Mouse (Mus musculus) spleen, postnatal 36 days (tissue): ENCODE measurements at regions not wholly inside any gene's neighbourhood (a gene's known extent, or its start where the extent isn't known, plus 50 kb on each side); places are given as distances from the start of the nearest gene placed in this dataset.
"Not testable (repeated sequence)": the region's sequence is repeated elsewhere in the genome, so short reads cannot be mapped to it uniquely, and the experiment has no call there.

Experiments used
- DNase-seq, 2 experiments: peaks; one replicate each; pipeline ENCODE4 v3.0.0; 2022; ENCODE audit warnings: low spot score in 2 of 2, mixed read lengths in 1 of 2

DNA sequence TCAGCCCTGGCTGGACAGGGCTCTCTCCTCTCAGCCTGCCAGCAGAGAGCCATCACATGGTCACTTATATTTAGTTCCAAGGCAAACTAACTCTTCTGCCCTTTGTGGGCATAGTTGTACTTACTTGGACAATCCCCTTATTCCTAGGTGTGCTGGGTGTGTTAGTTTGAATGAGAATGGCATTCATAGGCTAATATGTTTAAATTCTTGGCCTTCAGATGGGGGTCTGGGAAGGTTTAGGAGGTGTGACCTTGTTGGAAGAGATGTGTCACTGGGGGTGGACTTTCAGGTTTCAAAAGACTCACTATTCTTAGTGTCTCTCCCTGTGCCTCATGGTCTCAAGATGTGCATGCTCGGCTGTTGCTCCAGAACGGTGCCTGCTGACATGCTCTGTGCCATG, 250.5 kb upstream of the Myo3a start:
- no peak for DNase-seq

DNA sequence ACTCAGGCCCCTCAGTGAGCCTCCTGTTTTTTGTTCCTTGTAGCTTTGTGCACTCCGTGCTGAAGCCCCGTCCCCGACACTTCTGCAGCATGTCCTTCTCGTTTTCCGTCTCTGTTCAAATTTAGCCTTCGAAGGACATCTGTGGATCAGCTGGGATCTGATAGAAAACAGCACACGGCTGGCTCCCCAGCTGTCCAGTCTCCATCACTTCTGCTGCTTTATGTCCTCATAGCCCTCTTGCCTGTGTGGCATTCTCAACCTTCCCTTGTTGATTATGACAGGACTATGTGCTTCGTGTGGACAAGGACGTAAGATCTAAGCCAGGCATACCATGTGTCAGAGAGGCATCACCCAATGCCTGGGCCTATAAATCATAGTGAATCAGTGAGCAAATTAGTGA, 247.1 kb upstream of the Myo3a start:
- DNase-seq: no peak

DNA sequence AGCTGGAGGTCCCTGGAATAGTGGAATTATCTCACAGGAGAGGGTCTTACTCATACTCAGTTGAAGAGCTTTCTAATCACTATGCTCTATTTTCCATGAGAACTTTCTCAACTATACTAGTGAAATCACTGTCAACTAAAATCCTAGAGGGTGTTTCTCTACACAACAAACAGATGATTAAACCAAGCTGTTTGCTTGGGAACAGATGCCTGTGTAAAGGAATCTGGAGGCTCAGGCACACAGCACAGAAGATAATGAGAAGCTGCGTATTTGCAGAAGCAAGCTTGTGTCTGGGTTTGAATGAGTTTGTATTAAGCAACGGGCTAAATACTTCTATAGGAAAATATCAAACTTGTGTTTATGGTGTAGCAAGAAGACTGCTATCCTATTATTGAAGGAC, 202.9 kb upstream of the Myo3a start:
- no peak for DNase-seq

DNA sequence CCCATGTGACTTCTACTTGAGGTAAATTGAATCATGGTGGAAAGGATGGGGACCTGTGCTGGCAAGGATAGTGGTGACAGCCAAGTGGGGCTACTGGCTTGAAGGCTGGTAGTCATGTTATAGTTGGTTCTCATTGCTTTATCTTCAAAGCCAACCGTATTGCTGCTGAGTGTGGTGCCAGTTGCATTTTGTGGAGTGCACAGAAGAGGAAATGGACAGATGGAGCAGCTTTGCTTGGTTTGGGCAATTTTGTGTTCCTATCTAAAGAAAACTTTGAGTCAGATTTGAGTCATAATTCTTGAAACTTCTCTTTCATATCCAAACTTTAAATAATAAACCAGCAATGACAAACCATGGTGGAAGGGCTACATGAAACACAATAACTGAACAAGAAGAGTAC, 200.5 kb upstream of the Myo3a start:
- no peak for DNase-seq

DNA sequence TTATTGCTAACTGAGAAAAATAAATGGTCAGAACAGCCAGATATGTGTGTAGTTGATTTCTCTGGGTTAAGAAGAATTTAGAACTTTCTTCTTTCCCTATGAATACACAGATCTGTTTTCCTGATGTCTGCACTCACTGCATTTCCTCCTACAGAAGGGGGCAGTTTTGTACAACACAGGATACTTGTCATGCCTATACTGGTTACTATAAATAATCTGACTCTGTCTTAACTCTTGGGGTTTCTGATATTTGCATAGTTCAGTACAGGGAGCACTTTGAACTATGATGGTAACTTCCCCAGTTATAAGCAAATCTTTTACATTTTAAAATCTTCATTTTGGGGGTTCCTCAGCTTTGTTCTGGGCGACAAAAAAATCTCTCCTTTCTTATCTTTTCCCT, 198.7 kb upstream of the Myo3a start:
- DNase-seq: no peak

DNA sequence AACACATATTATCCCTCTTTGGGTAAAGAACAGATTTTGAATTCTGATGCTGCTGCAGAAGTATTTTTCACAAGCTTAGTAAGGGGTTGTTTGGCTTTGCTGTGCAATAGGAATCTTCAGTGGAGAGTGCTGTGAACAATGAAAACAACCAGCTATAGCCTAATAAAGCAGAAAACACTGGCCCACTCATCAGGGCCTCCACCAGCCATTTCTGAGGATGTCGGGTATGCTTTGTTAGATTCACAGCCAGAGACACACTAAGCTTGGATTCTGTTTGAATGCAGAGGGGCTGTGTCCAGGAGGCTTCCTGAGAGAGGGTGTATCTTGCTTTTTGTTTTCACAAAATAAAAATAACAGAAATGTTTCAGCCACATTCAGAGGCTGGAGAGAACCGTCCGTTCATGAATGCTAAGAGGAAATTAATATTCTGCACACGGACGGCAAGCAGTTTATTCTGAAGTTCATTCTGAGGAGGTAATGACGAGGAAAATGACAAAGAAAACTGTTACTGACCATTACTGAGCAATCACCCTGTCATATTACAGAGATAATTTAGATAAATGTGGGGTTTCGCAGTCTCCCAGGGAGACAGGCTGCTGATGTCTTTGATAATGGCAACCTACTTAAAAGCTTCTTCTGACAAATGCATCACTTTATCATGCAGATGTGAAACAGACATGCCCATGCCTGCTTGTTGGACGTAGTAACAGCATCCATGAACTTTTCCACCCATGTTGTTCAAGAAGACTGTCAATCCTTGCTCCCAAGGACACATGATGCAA, 198.1 kb upstream of the Myo3a start:
- DNase-seq: no peak

DNA sequence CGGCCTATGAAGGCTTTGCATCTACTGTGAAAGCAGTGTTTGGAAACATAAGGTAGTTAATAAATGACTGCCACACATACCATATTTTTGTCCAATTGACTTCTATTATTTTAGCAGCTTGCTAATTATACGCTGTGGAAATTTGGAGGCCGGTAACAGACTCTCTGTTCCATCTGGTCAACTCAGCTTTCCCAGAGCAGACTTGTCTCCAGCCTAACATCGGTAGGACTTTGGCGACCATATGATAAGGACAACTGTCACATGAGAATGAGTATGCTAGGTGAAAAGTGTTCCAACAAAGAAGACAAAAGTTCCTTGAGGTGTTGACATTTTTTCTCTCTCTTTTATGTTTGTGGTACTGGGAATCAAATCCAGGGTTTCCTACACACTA, 197.5 kb upstream of the Myo3a start:
- DNase-seq: no peak

DNA sequence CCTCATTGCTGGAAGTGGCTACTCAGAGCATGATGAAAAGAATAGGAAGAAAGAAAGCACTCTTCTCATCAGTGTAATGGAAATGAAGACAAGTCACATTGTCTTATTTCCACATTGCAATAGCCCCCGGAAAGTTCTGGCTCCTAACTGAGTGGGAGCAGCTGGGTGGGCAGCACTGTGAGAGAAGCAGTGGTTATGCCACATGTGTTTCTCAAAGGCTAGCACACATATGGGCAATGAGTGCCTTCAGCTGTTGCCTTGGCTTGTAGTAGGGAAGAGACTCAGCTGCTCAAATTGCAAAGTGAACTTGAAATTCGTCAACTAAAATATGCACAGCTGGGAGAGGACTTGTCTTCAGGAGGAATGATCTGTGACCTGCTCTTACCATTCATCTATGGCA, 190.5 kb upstream of the Myo3a start:
- no peak for DNase-seq

DNA sequence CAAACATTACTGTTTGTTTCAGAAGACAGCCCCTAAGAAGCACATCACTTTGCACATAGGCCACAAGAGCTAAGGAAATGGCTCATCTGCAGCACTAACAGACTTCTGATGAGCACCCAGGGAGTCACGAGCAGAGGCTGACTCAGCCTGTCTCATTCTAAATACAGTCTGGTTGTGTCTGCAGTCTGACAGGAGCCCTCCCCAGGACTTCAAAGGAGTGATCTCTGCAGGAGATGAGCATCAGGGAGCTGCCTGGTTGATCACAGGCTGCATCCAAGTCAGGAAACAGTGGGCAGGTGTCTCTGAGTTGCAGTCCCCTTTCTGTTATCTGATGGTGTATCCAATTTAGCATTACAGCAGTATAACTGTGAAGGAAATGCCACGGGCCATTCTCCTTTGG, 188.5 kb upstream of the Myo3a start:
- no peak for DNase-seq

DNA sequence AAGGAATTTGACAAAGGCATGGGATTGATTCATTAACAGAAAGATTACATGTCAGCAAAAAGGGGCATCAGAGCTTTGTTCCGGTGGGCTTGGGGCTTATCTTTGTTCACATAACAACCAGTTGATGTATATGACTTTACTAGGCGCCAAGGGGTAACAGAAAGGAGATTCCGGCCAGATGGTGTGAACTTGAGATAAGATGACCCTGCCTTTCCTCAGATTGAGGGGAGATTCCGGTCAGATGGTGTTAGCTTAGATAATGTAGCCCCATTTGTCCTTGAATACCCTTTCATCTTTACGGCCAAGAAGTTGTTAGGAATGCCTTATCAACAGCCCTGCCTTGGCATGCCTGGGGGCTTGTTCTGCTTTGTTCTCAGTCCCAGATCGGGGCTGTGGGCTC, 183.4 kb upstream of the Myo3a start:
- not testable (repeated sequence) for DNase-seq

DNA sequence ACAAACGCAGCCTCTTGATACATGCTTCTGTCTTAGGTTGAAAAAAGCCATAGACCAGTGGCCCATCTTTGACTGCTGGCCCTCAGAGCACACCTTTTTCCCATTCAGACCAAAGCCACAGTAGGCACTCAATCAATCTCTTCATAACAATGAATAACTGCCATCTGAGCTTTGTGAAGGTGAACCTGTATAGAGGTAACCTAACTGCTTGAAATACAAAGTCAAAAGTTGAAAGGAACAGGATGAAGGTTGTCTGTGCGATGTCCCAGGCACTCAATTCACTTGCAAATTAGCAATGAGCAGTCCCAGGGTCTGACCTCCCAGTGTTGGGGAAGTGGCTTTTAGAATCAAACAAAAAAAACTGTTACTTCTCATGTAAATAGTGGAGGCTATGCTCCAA, 182.4 kb upstream of the Myo3a start:
- no peak for DNase-seq

DNA sequence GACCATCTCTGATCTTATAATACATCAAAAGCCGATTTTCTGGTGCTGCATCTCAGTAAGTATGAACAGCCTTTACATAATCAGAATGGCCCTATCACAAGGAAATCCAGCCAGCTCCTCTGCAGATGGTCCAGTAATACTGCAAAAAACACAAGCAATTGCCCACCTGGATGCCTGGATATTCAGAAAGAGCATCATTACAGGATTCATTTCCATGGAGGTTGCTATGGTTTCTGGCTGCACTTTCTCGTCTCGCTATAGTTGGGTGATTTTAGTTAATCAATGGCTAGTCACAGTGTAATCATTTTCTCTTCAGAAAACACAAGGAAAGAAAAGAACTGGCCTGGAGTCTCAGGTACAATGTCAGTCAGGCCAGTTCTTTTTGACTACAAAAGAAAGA, 179.8 kb upstream of the Myo3a start:
- no peak for DNase-seq

DNA sequence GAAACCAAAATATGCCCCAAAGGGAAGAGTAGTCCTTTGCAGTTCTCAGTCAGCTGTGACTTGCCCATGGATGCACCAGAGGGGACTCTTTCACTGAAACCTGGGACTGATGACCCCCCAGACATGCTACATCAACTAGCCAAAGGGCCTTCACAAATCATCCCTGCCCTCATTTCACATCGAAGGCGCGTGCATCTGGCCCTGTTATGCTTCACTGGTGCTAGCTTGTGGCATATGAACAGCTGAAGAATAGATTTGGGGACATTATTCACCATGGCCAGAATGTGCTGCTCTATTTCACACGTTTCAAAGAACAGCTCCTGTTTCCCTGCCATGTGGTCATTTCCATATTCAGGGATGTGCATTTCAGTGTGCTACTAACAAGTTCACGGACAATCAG, 160.8 kb upstream of the Myo3a start:
- DNase-seq: no peak

DNA sequence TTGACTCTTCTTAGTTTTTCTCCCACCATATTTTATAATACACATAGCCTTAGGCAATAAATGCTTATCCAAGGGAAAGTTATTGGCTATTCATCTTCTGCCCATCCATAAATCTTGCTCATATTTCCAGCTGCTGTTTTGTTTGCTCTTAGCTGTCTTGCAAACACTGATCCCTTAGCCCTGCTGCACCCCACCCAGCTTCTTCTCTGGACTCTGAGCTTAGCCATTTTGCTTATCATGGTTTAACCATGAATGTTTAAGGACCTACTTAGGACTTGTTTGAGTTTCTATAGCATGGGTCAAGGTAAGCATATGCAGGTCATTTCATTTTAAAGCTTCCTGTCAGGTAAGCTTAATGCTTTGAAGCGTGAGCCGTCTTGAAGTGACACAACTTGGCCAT, 130.5 kb upstream of the Myo3a start:
- DNase-seq: no peak

DNA sequence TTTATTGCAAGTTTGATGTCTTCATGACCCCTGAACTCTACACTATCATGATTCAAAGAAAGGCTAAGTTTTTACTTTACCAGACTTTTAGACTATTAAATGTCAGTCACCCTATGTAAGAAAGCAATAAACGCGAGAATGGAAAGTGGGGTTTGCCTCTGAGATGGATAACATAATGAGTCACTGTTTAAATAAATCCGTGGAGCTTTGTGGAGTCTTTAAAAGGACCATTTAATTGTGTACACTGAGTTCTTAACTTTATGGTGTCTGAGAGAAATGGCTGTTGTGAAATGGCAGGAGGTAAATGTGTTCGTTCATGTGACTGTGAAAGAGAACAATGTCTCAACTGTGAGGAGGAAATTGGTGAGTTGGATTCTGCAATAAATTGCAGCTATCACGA, 122.2 kb upstream of the Myo3a start:
- DNase-seq: no peak

DNA sequence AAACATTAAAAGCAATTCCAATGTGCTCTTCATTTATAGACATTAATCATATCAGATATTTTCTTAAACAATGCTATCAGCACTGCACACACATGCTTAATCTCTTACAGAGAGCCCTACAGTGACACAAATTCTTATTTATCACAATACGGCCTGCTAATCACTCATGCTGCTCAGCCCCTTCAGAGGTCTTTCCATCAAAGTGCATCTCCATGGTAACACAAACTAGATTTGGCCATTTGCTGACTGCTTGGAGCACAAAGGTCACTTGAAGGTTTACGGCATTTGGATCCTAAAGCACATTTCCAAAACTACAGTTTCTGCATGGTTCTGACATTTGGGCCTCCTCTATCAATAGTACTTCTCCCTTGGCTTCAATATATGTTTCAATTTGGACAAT, 77.6 kb upstream of the Myo3a start:
- DNase-seq: no peak

DNA sequence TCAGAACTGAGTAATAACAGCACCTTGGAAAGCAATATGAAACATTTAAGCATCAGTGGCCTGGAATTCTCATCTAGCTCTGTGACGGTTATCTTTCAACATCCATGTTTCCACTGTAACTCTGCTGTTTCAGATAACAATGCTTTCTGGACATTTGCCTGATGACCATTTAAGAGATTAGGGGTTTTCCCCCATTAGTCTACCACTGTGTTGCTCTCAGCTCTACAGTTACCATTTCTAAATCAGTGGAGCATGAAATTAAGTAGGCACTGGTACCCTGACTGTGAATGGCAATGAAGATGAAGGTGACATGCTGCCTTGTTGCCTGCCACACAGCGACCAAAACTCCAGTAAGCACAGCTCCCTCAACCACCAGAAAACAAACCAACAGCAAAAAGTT, 70.7 kb upstream of the Myo3a start:
- no peak for DNase-seq

DNA sequence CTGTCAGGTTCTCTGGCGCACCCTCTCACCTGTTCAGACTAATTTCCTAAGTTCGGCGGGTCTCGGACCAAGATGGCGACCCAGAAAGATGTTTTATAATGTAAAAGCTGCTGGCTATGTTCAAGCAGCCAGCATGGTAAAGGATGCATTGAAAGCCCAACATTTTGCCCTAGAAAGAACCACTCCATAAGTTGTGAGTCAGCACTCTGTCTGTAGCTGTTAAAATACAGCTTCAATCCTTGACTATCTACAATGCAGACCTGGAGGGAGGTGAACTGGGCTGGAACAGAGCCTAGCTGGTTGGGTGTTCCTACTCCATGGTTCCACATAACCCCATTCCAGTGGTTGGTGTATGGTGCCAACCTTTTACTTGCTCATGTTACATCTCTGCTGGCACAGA, 61.9 kb upstream of the Myo3a start:
- no peak for DNase-seq

DNA sequence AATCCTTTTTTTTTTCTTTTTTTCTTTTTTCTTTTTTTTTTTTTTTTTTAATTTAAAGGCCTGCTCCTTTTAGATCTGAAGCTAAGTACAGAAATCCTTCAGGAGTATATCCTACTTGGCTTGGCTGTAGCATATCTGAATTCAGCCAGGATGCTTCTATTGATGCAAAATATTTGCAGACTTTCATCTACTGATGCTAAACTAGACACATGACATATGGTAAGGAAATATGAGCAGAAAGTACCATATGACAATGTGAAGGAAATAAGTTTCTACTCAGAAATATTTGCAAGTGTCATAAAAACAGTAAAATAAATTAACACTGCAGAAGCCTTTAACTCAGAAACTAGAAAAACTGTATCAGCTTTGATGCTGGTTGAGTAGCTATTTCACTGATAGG, 61.4 kb upstream of the Myo3a start:
- no peak for DNase-seq
